Mouse (Mus musculus): ENCODE measurements around the gene Ephb4. TPM values are rescaled to one million over a fixed set of nuclear protein-coding genes. Genes with fewer than 3 reads are reported as not detected.

Ephb4 gene
- polyA plus RNA-seq, 1 experiment from 2014 or later = 86.9 TPM

GRCm38 (mm10) chr5:137347856-137348255 is 2.1 kb upstream of the Ephb4 start:
- Histone ChIP-seq H3K27me3 (no peaks in the 10 kb centered on the region; the same call in 1 of the 2 replicates), H3K9me3 (no peaks in the 10 kb centered on the region), H3K4me2 (peak overlapping the region; percentile 92; the same call in 1 of the 2 replicates), H3K27ac (peak overlapping the region; percentile 99; the same call in 1 of the 2 replicates), H3K36me3 (no peaks in the 10 kb centered on the region), H3K9ac (replicated peaks) (no peak overlapping the region), H3K4me1 (replicated peaks) (peaks cover 53% of the 10 kb centered on the region), H3K4me3 (replicated peaks) (no peak overlapping the region)
- 17% methylated on average over 7 of the region's 7 CpGs for WGBS
- no peak for ATAC-seq (ENCODE audit: insufficient number of reproducible peaks, insufficient read depth, low FRiP score, low TSS enrichment, low read depth)

GRCm38 (mm10) chr5:137348482-137349383 is 1.2 kb upstream of the Ephb4 start:
- Histone ChIP-seq H3K27me3 (no peaks in the 10 kb centered on the region; the same call in 1 of the 2 replicates), H3K27ac (peak overlapping the region; percentile 99), H3K4me3 (replicated peaks) (peak overlapping the region; percentile 89), H3K9ac (replicated peaks) (peak overlapping the region; percentile 97), H3K9me3 (no peaks in the 10 kb centered on the region), H3K36me3 (peaks cover 4% of the 10 kb centered on the region), H3K4me1 (replicated peaks) (peaks cover 60% of the 10 kb centered on the region), H3K4me2 (peak overlapping the region; percentile 92)
- WGBS = under 1% methylated on average over 33 of the region's 33 CpGs
- ATAC-seq (ENCODE audit: insufficient number of reproducible peaks, insufficient read depth, low FRiP score, low TSS enrichment, low read depth) = no peak

DNA sequence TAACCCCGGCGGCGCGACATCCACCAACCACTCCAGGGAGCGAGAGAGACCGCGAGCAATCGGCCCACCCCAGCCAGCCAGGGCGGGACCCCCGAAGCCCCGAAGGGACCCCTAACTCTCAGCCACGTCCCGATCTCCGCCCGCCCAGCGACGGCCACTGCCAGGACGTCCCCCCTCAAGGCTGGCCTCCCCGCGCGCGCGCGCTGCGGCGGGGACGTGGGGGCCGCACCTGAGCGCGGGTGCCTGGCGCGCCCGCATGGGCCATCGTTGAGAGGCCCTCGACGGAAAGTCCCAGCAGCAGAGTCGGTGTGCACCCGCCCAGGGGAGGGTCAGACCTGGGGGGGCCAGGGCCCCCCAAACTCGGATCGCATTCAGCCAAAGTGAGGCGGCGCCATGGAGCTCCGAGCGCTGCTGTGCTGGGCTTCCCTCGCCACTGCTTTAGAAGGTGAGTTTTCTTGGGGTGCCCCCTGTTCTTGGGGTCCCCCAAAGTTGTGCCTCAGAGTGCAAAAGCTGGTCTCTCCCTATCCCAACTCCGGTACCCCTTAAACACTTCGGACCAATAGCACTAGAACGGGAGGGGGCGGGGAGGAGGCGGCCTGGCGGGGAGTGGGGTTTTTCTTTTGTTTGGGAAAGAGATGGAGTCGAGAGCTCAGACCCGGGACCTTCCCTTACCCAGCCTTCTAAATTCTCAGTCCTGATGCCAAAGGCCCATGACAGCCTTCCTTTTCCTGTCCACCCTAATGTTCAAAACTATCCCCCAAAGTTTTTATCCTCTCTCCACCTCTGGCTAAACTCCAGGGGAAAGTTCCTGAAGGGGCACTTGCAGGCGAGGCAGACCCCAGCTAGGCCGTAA is 522 bp downstream of the Ephb4 start:
- peak; percentile 58 for ATAC-seq (ENCODE audit: insufficient number of reproducible peaks, insufficient read depth, low FRiP score, low TSS enrichment, low read depth)
- Histone ChIP-seq H3K27me3 (no peaks in the 10 kb centered on the region; the same call in 1 of the 2 replicates), H3K4me1 (replicated peaks) (peaks cover 70% of the 10 kb centered on the region), H3K36me3 (peaks cover 21% of the 10 kb centered on the region), H3K27ac (peak overlapping the region; percentile 99), H3K9ac (replicated peaks) (peak overlapping the region; percentile 97), H3K4me2 (peak overlapping the region; percentile 92), H3K9me3 (no peaks in the 10 kb centered on the region), H3K4me3 (replicated peaks) (peak overlapping the region; percentile 89)
- under 1% methylated on average over 55 of the region's 55 CpGs for WGBS

DNA sequence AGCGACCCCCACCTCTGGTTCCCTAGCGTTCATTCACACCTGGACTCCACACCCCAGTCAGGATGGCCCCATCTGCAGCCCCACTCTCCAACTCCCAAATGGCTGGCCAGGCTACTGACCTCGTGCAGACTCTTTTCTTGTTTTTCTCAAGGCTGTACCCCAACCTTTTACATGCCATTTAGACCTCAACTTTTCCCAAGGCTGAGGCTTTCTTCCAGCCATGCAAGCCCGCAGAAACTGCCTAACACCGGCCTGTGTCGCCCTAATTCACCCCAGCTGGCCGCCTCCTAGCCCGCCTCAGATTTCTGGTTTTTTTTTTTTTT is 1.1 kb downstream of the Ephb4 start:
- ATAC-seq (ENCODE audit: insufficient number of reproducible peaks, insufficient read depth, low FRiP score, low TSS enrichment, low read depth) = no peak
- Histone ChIP-seq H3K9me3 (no peaks in the 10 kb centered on the region), H3K36me3 (peaks cover 27% of the 10 kb centered on the region), H3K27me3 (no peaks in the 10 kb centered on the region; the same call in 1 of the 2 replicates), H3K4me1 (replicated peaks) (peaks cover 64% of the 10 kb centered on the region), H3K4me2 (peak overlapping the region; percentile 92), H3K9ac (replicated peaks) (peak overlapping the region; percentile 97), H3K27ac (peak overlapping the region; percentile 99), H3K4me3 (replicated peaks) (peak overlapping the region; percentile 89)
- 1% methylated on average over 8 of the region's 8 CpGs for WGBS

GRCm38 (mm10) chr5:137351394-137351793 is 1.5 kb downstream of the Ephb4 start:
- WGBS = 1% methylated on average over 4 of the region's 4 CpGs
- peaks cover 31% of the 10 kb centered on the region for H3K36me3 ChIP-seq
- H3K4me1 ChIP-seq (replicated peaks) = peaks cover 62% of the 10 kb centered on the region

GRCm38 (mm10) chr5:137352011-137352975 is 2.4 kb downstream of the Ephb4 start:
- Histone ChIP-seq H3K27ac (peak overlapping the region; percentile 99), H3K36me3 (peaks cover 38% of the 10 kb centered on the region), H3K9ac (replicated peaks) (peak overlapping the region; percentile 97), H3K27me3 (no peaks in the 10 kb centered on the region; the same call in 1 of the 2 replicates), H3K9me3 (no peaks in the 10 kb centered on the region), H3K4me1 (replicated peaks) (peaks cover 55% of the 10 kb centered on the region), H3K4me2 (peak overlapping the region; percentile 92), H3K4me3 (replicated peaks) (peak overlapping the region; percentile 89)
- no peak for ATAC-seq (ENCODE audit: insufficient number of reproducible peaks, insufficient read depth, low FRiP score, low TSS enrichment, low read depth)
- WGBS = 2% methylated on average over 16 of the region's 16 CpGs

More at GRCm38 (mm10) chr5:137351394-137351793, 1.5 kb downstream of the Ephb4 start:
- peak overlapping the region; percentile 92 for H3K4me2 ChIP-seq
- H3K9me3 ChIP-seq = no peaks in the 10 kb centered on the region
- ATAC-seq (ENCODE audit: insufficient number of reproducible peaks, insufficient read depth, low FRiP score, low TSS enrichment, low read depth) = no peak
- peak overlapping the region; percentile 99 for H3K27ac ChIP-seq
- no peaks in the 10 kb centered on the region; the same call in 1 of the 2 replicates for H3K27me3 ChIP-seq
- H3K9ac ChIP-seq (replicated peaks) = peak overlapping the region; percentile 97
- H3K4me3 ChIP-seq (replicated peaks) = peak overlapping the region; percentile 89

DNA sequence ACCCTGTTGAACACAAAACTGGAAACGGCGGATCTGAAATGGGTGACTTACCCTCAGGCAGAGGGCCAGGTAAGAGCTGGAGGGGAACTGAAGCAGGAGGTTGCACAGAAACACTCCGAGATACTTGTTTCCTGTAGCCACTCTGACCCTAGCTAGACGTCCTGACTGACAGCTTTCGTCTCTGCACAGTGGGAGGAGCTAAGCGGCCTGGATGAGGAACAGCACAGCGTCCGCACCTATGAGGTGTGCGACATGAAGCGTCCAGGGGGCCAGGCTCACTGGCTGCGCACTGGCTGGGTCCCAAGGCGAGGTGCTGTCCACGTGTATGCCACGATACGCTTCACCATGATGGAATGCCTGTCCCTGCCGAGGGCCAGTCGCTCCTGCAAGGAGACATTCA is 4.2 kb downstream of the Ephb4 start:
- H3K4me3 ChIP-seq (replicated peaks) = no peak overlapping the region
- 86% methylated on average over 17 of the region's 17 CpGs for WGBS
- ATAC-seq (ENCODE audit: insufficient number of reproducible peaks, insufficient read depth, low FRiP score, low TSS enrichment, low read depth) = no peak

DNA sequence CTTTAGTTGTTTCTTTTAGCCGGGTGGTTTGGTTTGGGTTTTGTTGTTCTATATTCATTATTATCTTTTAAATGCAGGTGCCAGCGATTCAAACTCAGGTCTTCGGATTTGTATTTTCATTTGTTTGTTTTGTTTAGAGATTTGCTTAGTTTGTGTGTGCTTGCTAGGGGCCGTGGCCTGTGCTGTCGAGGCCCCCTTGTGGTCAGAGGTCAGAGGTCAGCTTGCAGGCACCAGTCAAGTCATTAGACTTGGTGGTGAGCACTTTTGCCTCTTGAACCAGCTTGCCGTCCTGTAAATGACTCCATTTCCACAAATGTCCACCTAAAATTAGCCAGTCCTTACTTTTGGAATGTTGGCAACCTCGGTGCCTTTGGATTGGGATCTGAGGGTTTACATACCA is 8.5 kb downstream of the Ephb4 start:
- Histone ChIP-seq H3K27me3 (no peaks in the 10 kb centered on the region), H3K4me3 (replicated peaks) (no peak overlapping the region), H3K36me3 (peaks cover 97% of the 10 kb centered on the region), H3K9me3 (no peaks in the 10 kb centered on the region), H3K4me1 (replicated peaks) (peaks cover 21% of the 10 kb centered on the region), H3K27ac (no peak overlapping the region), H3K4me2 (no peak overlapping the region), H3K9ac (replicated peaks) (no peak overlapping the region)
- no peak for ATAC-seq (ENCODE audit: insufficient number of reproducible peaks, insufficient read depth, low FRiP score, low TSS enrichment, low read depth)
- WGBS = 42% methylated on average over 7 of the region's 7 CpGs

More for the DNA sequence above, 4.2 kb downstream of the Ephb4 start:
- Histone ChIP-seq H3K4me1 (replicated peaks) (peaks cover 39% of the 10 kb centered on the region), H3K36me3 (peaks cover 56% of the 10 kb centered on the region), H3K27ac (no peak overlapping the region), H3K4me2 (peak overlapping the region; percentile 92; the same call in 1 of the 2 replicates), H3K9me3 (no peaks in the 10 kb centered on the region), H3K27me3 (no peaks in the 10 kb centered on the region), H3K9ac (replicated peaks) (0 out of 2 replicates have a peak overlapping the region, but pooled peaks have one; percentile 27)

DNA sequence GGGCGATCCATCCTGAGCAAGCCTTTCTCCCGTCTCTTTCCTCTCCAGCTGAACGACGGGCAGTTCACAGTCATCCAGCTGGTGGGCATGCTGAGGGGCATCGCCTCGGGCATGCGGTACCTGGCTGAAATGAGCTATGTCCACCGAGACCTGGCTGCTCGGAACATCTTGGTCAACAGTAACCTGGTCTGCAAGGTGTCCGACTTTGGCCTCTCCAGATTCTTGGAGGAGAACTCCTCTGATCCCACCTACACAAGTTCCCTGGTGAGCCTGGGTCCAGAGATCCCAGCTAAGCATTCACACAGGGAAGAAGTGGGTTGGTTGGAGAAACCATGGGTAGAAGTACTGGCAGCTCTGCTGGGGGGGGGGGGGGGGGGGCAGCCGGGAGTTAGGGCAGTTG is 19.8 kb downstream of the Ephb4 start:
- Histone ChIP-seq H3K9ac (replicated peaks) (no peak overlapping the region), H3K27me3 (no peaks in the 10 kb centered on the region), H3K4me2 (no peak overlapping the region), H3K27ac (no peak overlapping the region), H3K9me3 (no peaks in the 10 kb centered on the region), H3K36me3 (peaks cover 100% of the 10 kb centered on the region), H3K4me1 (replicated peaks) (no peaks in the 10 kb centered on the region), H3K4me3 (replicated peaks) (no peak overlapping the region)
- 92% methylated on average over 11 of the region's 11 CpGs for WGBS
- no peak for ATAC-seq (ENCODE audit: insufficient number of reproducible peaks, insufficient read depth, low FRiP score, low TSS enrichment, low read depth)

GRCm38 (mm10) chr5:137373371-137373950 is 23.6 kb downstream of the Ephb4 start:
- H3K4me2 ChIP-seq = no peak overlapping the region
- H3K27ac ChIP-seq = no peak overlapping the region
- peaks cover 78% of the 10 kb centered on the region for H3K36me3 ChIP-seq
- ATAC-seq (ENCODE audit: insufficient number of reproducible peaks, insufficient read depth, low FRiP score, low TSS enrichment, low read depth) = no peak
- H3K4me1 ChIP-seq (replicated peaks) = peaks cover 8% of the 10 kb centered on the region
- H3K9me3 ChIP-seq = no peaks in the 10 kb centered on the region
- H3K9ac ChIP-seq (replicated peaks) = no peak overlapping the region
- no peak overlapping the region for H3K4me3 ChIP-seq (replicated peaks)
- WGBS = 88% methylated on average over 12 of the region's 12 CpGs
- no peaks in the 10 kb centered on the region for H3K27me3 ChIP-seq
